Mouse (Mus musculus) heart, embryonic 15.5 days (tissue): ENCODE data around the gene Rsl1d1. TPM values are rescaled to one million over a fixed set of nuclear protein-coding genes. Genes with fewer than 3 reads are reported as not detected.
"Not testable (repeated sequence)": the region's sequence is repeated elsewhere in the genome, so short reads cannot be mapped to it uniquely, and the experiment has no call there.

Experiments used
- ATAC-seq: fragments of 200-750 bp; cut with Nextera tagmentation; replicated peaks from 2 replicates; pipeline ENCODE4 v1.8.0; 2017; ENCODE audit warnings: low read depth, moderate TSS enrichment; ENCODE audit not compliant: insufficient number of reproducible peaks, insufficient read depth, low FRiP score
- H3K27ac ChIP-seq: fragments of 300-500 bp; sonication (generic); 2 replicates; pipeline ENCODE4 v1.5.1; 2015; ENCODE audit warnings: mild to moderate bottlenecking, inconsistent platforms
- H3K27me3 ChIP-seq: fragments of 300-500 bp; sonication (generic); 2 replicates; pipeline ENCODE4 v1.6.1; 2015; ENCODE audit warnings: inconsistent platforms
- H3K36me3 ChIP-seq: fragments of 300-500 bp; sonication (generic); 2 replicates; pipeline ENCODE4 v1.6.1; 2015; ENCODE audit warnings: mild to moderate bottlenecking, inconsistent platforms
- H3K4me1 ChIP-seq: fragments of 300-500 bp; sonication (generic); replicated peaks from 2 replicates; pipeline ENCODE4 v1.6.1; 2015; ENCODE audit warnings: inconsistent platforms
- H3K4me2 ChIP-seq: fragments of 300-500 bp; sonication (generic); 2 replicates; pipeline ENCODE4 v1.6.1; 2015; ENCODE audit warnings: inconsistent platforms, mild to moderate bottlenecking, moderate library complexity
- H3K4me3 ChIP-seq: fragments of 300-500 bp; sonication (generic); 2 replicates; pipeline ENCODE4 v1.5.1; 2015; ENCODE audit warnings: mild to moderate bottlenecking, inconsistent platforms
- H3K9ac ChIP-seq: fragments of 300-500 bp; sonication (generic); 2 replicates; pipeline ENCODE4 v1.6.1; 2015; ENCODE audit warnings: mild to moderate bottlenecking, inconsistent platforms
- H3K9me3 ChIP-seq: fragments of 300-500 bp; sonication (generic); replicated peaks from 2 replicates; pipeline ENCODE4 v1.6.1; 2016; ENCODE audit warnings: inconsistent platforms
- WGBS: fragments of 180-500 bp; shearing (Covaris S2); methylation state at CpG from one replicate; pipeline ENCODE4 v1.1.7; 2015; ENCODE audit warnings: mixed read lengths; 5-methylcytosine and 5-hydroxymethylcytosine counted together
- microRNA-seq: library from miRNA; unstranded; fragments of <30 nt; microRNA quantifications from one replicate; pipeline ENCODE4, GENCODE M21; 2016
- polyA plus RNA-seq: library from polyadenylated mRNA; unstranded; fragments of >200 nt; fragmentation: Nextera tagmentation; extraction: Ambion mirVana; gene quantifications from 2 replicates; pipeline ENCODE4 v1.2.1, GENCODE M21; 2015

Rsl1d1 gene
- polyA plus RNA-seq, 1 experiment from 2014 or later: 111 TPM

GRCm38 (mm10) chr16:11154500-11154899, 48.6 kb downstream of the Rsl1d1 start:
- H3K36me3 ChIP-seq: peaks cover 67% of the 10 kb centered on the region

GRCm38 (mm10) chr16:11143706-11144483, 59.2 kb downstream of the Rsl1d1 start:
- peaks cover 61% of the 10 kb centered on the region for H3K36me3 ChIP-seq
- 17% methylated on average over 56 of the region's 56 CpGs for WGBS

More at GRCm38 (mm10) chr16:11154500-11154899, 48.6 kb downstream of the Rsl1d1 start:
- H3K4me1 ChIP-seq: no peaks in the 10 kb centered on the region
- no peak overlapping the region for H3K4me3 ChIP-seq
- no peak overlapping the region for H3K4me2 ChIP-seq
- H3K27ac ChIP-seq: no peak overlapping the region
- H3K9me3 ChIP-seq: no peaks in the 10 kb centered on the region
- H3K9ac ChIP-seq: no peak overlapping the region
- ATAC-seq: no peak
- no peaks in the 10 kb centered on the region for H3K27me3 ChIP-seq

More at GRCm38 (mm10) chr16:11143706-11144483, 59.2 kb downstream of the Rsl1d1 start:
- not testable (repeated sequence) for H3K9ac ChIP-seq, H3K27me3 ChIP-seq, H3K27ac ChIP-seq, H3K4me3 ChIP-seq, H3K4me1 ChIP-seq, H3K9me3 ChIP-seq, H3K4me2 ChIP-seq, ATAC-seq

Small RNA genes lying within 50 kb of the gene (microRNA-seq; reads per million reads assigned to microRNA genes)
- gene Gm23935: 95.6 reads per million, percentile 49 among the genes with 10 or more reads in this experiment

Other genes with a start within 250 kb of the Rsl1d1 start
- 34.0 and 43.3 TPM in 2 replicates for gene Snn, start 142.4 kb downstream of the Rsl1d1 start, polyA plus RNA-seq
- gene Litaf, start 137.2 kb downstream of the Rsl1d1 start, polyA plus RNA-seq: 66.8 and 75.0 TPM in 2 replicates
- 26.2 and 30.5 TPM in 2 replicates for gene Txndc11, start 68.7 kb downstream of the Rsl1d1 start, polyA plus RNA-seq
- gene Zc3h7a, start 26.9 kb downstream of the Rsl1d1 start, polyA plus RNA-seq: 55.8 and 71.4 TPM in 2 replicates
- 46.3 and 52.3 TPM in 2 replicates for gene Gspt1, start 51.0 kb upstream of the Rsl1d1 start, polyA plus RNA-seq
- gene Tnfrsf17, start 110.5 kb upstream of the Rsl1d1 start, polyA plus RNA-seq: 0.20 TPM in 1 of 2 replicates, not detected in the other
- gene Snx29, start 119.6 kb upstream of the Rsl1d1 start, polyA plus RNA-seq: 6.1 and 8.3 TPM in 2 replicates